Mouse (Mus musculus) spleen, postnatal 4 days (tissue): ENCODE results near the gene Itpkb.

Experiments used
- DNase-seq, 2 experiments: peaks; one replicate each; pipeline ENCODE4 v3.0.0; 2022; ENCODE audit warnings: low spot score in 2 of 2

Itpkb gene

DNA sequence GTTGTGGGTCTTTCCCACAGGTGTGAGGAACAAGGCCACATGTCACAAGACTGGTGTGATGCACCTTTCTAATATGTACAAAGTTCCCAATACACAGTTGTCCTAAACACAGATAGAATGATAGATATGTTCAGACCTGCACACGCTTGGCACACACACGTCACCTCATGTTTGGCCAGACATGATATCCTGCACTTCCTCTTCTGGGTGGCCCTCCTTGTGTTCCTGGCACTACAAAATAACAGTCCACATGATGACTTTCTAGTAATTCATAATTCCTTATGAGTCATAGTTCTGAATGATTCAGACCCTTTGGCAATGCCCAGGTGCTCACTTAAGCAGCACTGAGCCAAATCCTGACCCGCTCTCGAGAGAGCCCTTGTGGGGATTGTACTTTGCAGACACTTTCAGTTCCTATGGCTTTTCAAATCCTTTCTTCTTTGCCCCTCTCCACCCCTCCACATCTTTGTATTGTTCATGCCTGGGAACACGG, 132.7 kb downstream of the Itpkb start:
- DNase-seq = no peak

DNA sequence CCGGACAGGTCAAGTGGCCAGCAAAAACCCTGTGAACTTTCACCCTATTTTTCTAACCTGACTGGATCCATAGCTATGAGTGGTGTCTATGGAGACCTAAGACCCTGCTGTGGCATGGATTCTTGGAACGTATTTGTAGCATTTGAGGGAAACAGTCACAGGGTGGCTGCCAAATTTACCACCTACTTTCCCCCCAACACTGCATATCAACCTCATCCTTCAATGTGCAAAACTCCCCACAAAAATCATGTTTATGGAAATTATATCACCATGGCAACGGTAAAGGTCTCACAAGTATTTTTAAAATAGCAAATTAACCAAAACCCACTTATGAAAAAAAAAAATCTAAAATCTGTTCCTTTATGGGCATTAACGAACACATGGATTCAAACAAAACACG, 134.1 kb downstream of the Itpkb start:
- DNase-seq = no peak

DNA sequence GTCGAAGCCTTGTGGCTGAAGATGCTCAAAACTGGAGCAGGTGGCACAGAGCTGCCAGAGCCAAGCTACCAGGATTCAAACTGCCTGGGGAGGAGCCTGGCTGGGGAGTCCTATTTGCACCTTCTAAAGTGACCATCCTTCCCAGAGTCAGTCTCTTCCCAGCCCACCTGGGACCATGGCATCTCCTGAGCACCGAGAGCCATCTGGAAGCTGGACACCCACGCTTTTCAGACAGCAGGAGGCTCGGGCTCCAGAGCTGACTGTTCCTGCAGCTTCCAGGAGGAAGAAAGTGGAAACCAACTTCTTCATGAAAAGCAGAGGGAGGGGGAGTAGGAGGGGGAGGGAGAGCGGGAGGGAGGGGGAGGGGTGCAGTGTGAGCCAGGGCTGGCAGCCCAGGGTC, 135.3 kb downstream of the Itpkb start:
- no peak for DNase-seq

DNA sequence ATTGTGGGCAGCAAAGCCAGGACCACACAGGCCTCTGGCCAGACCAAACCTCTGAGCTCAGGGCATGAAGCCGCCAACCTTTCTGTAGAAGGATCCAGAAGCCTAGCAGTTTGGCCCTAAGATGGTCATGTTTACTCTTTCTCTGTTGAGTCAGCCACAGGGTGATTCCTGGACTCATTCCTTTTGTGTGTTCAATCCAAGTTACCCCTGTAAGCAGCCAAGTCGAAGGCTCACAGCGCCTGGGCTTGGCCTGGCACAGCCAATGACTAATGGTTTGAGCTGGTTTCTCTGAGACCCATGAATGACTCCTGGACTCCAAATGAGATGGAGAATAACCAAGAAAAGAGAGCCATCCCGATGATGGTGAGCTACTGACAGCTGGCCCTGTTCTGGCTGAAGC, 137.7 kb downstream of the Itpkb start:
- no peak for DNase-seq

DNA sequence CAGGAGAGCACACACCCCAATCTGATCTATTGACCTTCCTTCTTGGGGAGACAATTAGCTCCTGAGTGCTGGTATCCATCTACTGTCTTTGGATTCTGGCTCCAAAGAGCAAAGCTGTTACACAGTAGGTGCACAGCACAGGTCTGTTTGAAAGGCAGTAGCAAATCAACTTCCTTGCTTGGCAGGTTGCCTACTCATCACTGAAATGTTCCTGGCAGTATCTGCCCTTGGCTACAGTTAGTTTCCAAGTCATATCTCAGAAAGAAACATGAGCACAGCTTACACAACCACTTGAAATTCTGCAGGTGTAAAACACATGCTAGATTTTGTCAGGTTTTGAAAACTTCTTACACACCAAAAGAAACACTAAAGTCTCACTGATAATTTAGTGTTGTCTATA, 143.3 kb downstream of the Itpkb start:
- DNase-seq = no peak
